9 mouse cellular contexts compared by ENCODE assay signal in the genomic region with DNA sequence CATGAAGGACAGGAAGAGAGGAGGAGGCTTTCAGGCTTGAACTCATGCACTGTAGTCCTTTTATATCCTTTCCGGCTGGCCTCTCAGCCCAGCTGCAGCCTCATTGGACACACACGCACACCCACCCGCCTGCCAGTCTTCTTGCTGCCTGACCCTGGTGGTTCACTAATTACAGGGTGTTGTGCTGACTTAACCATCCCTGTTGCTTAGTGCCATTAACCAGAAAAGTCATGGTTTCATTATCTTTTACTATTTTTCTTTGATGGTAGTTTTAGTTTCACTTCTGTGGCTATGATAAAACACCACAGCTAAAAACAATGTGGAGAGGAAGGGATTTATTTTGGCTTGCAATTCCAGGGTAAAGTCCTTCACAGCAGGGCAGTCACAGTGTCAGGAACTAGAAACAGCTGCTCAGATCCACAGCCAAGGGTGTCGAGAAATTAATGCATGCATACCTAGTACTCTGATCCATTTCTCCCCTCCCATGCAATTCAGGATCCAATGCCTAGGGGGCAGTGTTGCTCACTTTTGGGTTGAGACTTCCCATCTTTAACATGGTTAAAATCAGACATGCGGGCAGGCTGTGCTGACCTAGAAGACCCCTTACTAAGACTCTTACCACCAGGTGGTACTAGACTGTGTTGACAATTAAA. TPM values are rescaled to one million over a fixed set of nuclear protein-coding genes. Genes with fewer than 3 reads are reported as not detected.
A peak's percentile ranks its signal among the peaks of the same experiment; 100 is the strongest.
DNase-seq lines count a peak whose midpoint lies in the region; ATAC-seq and TF ChIP-seq lines count a peak whose summit lies in the region.
"Had no signal": no experiment of that assay in that cellular context is flagged by ENCODE, and none has a peak within 500 bp of the region (broad histone marks: within the 10 kb centered on the region; RNA-seq: fewer than 3 reads in every experiment).

No protein-coding gene starts in this region.

- no peak overlapping the region for H3K4me2 ChIP-seq in lung, embryonic 14.5 days
- H3K4me2 ChIP-seq in stomach, postnatal 0 days (replicated peaks; ENCODE audit: low read depth) = no peak overlapping the region
- H3K4me2 ChIP-seq: limb, embryonic 13.5 days had no signal

- H3K4me1 ChIP-seq in lung, embryonic 14.5 days (ENCODE audit: insufficient read depth) = no peaks in the 10 kb centered on the region
- H3K4me1 ChIP-seq in stomach, postnatal 0 days (replicated peaks; ENCODE audit: control insufficient read depth, insufficient read depth) = no peaks in the 10 kb centered on the region
- H3K4me1 ChIP-seq: limb, embryonic 13.5 days had no signal

- H3K36me3 ChIP-seq in lung, embryonic 14.5 days (ENCODE audit: insufficient read depth) = no peaks in the 10 kb centered on the region
- no peaks in the 10 kb centered on the region for H3K36me3 ChIP-seq in stomach, postnatal 0 days (ENCODE audit: control insufficient read depth, insufficient read depth, low read length)
- H3K36me3 ChIP-seq: limb, embryonic 13.5 days had no signal

- H3K9me3 ChIP-seq in lung, embryonic 14.5 days (ENCODE audit: low read depth, low read length) = no peaks in the 10 kb centered on the region
- H3K9me3 ChIP-seq in stomach, postnatal 0 days (ENCODE audit: control insufficient read depth, low read length) = no peaks in the 10 kb centered on the region
- H3K9me3 ChIP-seq: limb, embryonic 13.5 days had no signal

- peak; percentile 51 for DNase-seq in lung, embryonic 14.5 days
- DNase-seq in lung, postnatal 10 days = no peak
- peak; percentile 81 for DNase-seq in R1 (ENCODE audit: low read depth, low spot score)
- DNase-seq in stomach, postnatal 0 days (ENCODE audit: low spot score) = no peak
- no peak for DNase-seq in right cerebral cortex, adult 18-20 months
- DNase-seq in gastrocnemius, postnatal 10 days = no peak

- no peak for ATAC-seq in lung, embryonic 14.5 days (ENCODE audit: insufficient read depth)
- peak; percentile 35 for ATAC-seq in granulocyte monocyte progenitor cell, adult 5-6 weeks (replicated peaks; ENCODE audit: poor library complexity, severe bottlenecking)
- no peak for ATAC-seq in stomach, postnatal 0 days (ENCODE audit: low FRiP score, low TSS enrichment)

- no peaks in the 10 kb centered on the region for H3K27me3 ChIP-seq in lung, embryonic 14.5 days (ENCODE audit: insufficient read depth, low read length)
- H3K27me3 ChIP-seq in stomach, postnatal 0 days (ENCODE audit: control insufficient read depth, insufficient read depth, low read length) = no peaks in the 10 kb centered on the region
- H3K27me3 ChIP-seq: limb, embryonic 13.5 days had no signal

- WGBS in lung, embryonic 14.5 days = 72% methylated on average over 5 of the region's 5 CpGs
- WGBS in stomach, postnatal 0 days = 72% methylated on average over 5 of the region's 5 CpGs

- H3K4me3 ChIP-seq in lung, embryonic 14.5 days (ENCODE audit: low read depth, low read length) = no peak overlapping the region
- H3K4me3 ChIP-seq in stomach, postnatal 0 days (ENCODE audit: low read depth, low read length) = no peak overlapping the region
- H3K4me3 ChIP-seq: erythroblast, embryonic 14.5 days; limb, embryonic 13.5 days had no signal

- peak; percentile 61 for TF ChIP-seq CTCF in lung, embryonic 14.5 days (IDR thresholded peaks at IDR 0.05; ENCODE audit: low read depth)
- peak; percentile 61 for TF ChIP-seq CTCF in stomach, postnatal 0 days (IDR thresholded peaks at IDR 0.05; ENCODE audit: low read depth)

- H3K9ac ChIP-seq in lung, embryonic 14.5 days = no peak overlapping the region
- H3K9ac ChIP-seq in stomach, postnatal 0 days (ENCODE audit: low read length) = no peak overlapping the region
- H3K9ac ChIP-seq: limb, embryonic 13.5 days had no signal

- H3K27ac ChIP-seq in lung, embryonic 14.5 days (ENCODE audit: low read depth) = no peak overlapping the region
- no peak overlapping the region for H3K27ac ChIP-seq in stomach, postnatal 0 days (replicated peaks)
- H3K27ac ChIP-seq: limb, embryonic 13.5 days had no signal

- TF ChIP-seq EP300 in stomach, postnatal 0 days (optimal IDR thresholded peaks at IDR 0.05) = no peak

RNA-seq across cellular contexts. Expression of a gene that starts 12.6 kb away (rescaled TPM):
- 6.9 and 7.5 TPM in 2 replicates for polyA plus RNA-seq in lung, embryonic 14.5 days (2014; fragmentation: Nextera tagmentation; extraction: Ambion mirVana)
- 0.17 and 0.69 TPM in 2 replicates for total RNA-seq in granulocyte monocyte progenitor cell, adult 5-6 weeks (2014; fragmentation: Nextera tagmentation)
- total RNA-seq in granulocyte monocyte progenitor cell, adult 5-6 weeks (2017) = 0.10 and 1.3 TPM in 2 replicates
- polyA plus RNA-seq in stomach, postnatal 0 days (2015; fragmentation: Nextera tagmentation; extraction: Ambion mirVana) = 10.0 TPM in 2 replicates
- 1 to 10 TPM; 7.8 to 8.5 TPM for total RNA-seq in gastrocnemius, postnatal 10 days (2021)
- polyA plus RNA-seq: erythroblast, embryonic 14.5 days had no signal

RNA-seq across cellular contexts. Expression of a gene that starts 42.8 kb away (rescaled TPM):
- not detected in 2 replicates for polyA plus RNA-seq in lung, embryonic 14.5 days (2014; fragmentation: Nextera tagmentation; extraction: Ambion mirVana)
- 0.73 TPM in 1 of 2 replicates, not detected in the other for total RNA-seq in granulocyte monocyte progenitor cell, adult 5-6 weeks (2014; fragmentation: Nextera tagmentation)
- total RNA-seq in granulocyte monocyte progenitor cell, adult 5-6 weeks (2017) = not detected in 2 replicates
- 208 and 210 TPM in 2 replicates for polyA plus RNA-seq in stomach, postnatal 0 days (2015; fragmentation: Nextera tagmentation; extraction: Ambion mirVana)
- total RNA-seq in gastrocnemius, postnatal 10 days (2021) = under 1 TPM in 1 of 2 experiments, not detected in 1; 0.70 TPM

Comparison
In these comparisons a context has a peak if more than half of its experiments do, and no peak if none do; other contexts are left out.
1. DNase-seq: peak in lung, embryonic 14.5 days (single experiment) and R1 (single experiment); none in lung, postnatal 10 days (single experiment), stomach, postnatal 0 days (single experiment), right cerebral cortex, adult 18-20 months (single experiment) and gastrocnemius, postnatal 10 days (single experiment).